Mouse (Mus musculus) CH12.LX (cell line): ENCODE results near the gene Frg2f1. TPM values are rescaled to one million over a fixed set of nuclear protein-coding genes. Genes with fewer than 3 reads are reported as not detected.
A peak's percentile ranks its signal among the peaks of the same experiment; 100 is the strongest.

Experiments
- DNase-seq: peaks from one replicate; pipeline ENCODE4 v3.0.0-alpha.2; 2013; ENCODE audit errors: extremely low read depth
- H3K27ac ChIP-seq: 2 replicates; pipeline ENCODE4 v1.5.1; 2012; ENCODE audit warnings: low read depth, mild to moderate bottlenecking, control low read depth, moderate library complexity; ENCODE audit not compliant: insufficient read depth
- H3K27me3 ChIP-seq: replicated peaks from 2 replicates; pipeline ENCODE3; 2012; ENCODE audit warnings: inconsistent platforms
- H3K36me3 ChIP-seq, 2 experiments: replicated peaks in 1 of 2; 2 replicates each; pipeline versions ENCODE3 to v1.6.1; 2012; ENCODE audit warnings: inconsistent platforms in 1 of 2, low read length in 1 of 2, mild to moderate bottlenecking in 1 of 2, mixed read lengths in 1 of 2, moderate library complexity in 1 of 2; ENCODE audit not compliant: control insufficient read depth in 1 of 2, insufficient read depth in 1 of 2
- H3K4me1 ChIP-seq, 2 experiments: 2 replicates each; pipeline ENCODE4 v1.6.1; 2012; ENCODE audit warnings: inconsistent platforms in 1 of 2, moderate library complexity in 1 of 2; ENCODE audit not compliant: insufficient read depth in 2 of 2, control insufficient read depth in 1 of 2
- H3K4me2 ChIP-seq: 2 replicates; pipeline ENCODE4 v1.6.1; 2012; ENCODE audit warnings: low read depth, mild to moderate bottlenecking, control low read depth; ENCODE audit not compliant: poor library complexity, insufficient read depth, severe bottlenecking
- H3K4me3 ChIP-seq, 3 experiments: fragments of 150-350 bp in 1 of 3; sonication (generic) in 1 of 3; replicated peaks in 1 of 3; 2 replicates each; pipeline versions ENCODE3 to v1.5.1; 2011 to 2012; ENCODE audit warnings: low read depth in 2 of 3, low read length in 2 of 3, mild to moderate bottlenecking in 2 of 3, moderate library complexity in 2 of 3, control low read depth in 1 of 3, improper control_type of control experiment in 1 of 3, inconsistent platforms in 1 of 3, mixed read lengths in 1 of 3; ENCODE audit not compliant: poor library complexity in 1 of 3
- H3K79me2 ChIP-seq: replicated peaks from 2 replicates; pipeline ENCODE4 v1.6.1; 2012; ENCODE audit warnings: mild to moderate bottlenecking, moderate library complexity; ENCODE audit not compliant: control insufficient read depth, poor library complexity, insufficient read depth, severe bottlenecking; ENCODE audit errors: extremely low read depth
- H3K9ac ChIP-seq: 2 replicates; pipeline ENCODE4 v1.6.1; 2012; ENCODE audit warnings: low read depth, mild to moderate bottlenecking, control low read depth, moderate library complexity; ENCODE audit not compliant: insufficient read depth
- H3K9me3 ChIP-seq: replicated peaks from 2 replicates; pipeline ENCODE3; 2012; ENCODE audit warnings: low read length, inconsistent platforms, mixed read lengths
- CHD1 ChIP-seq: IDR thresholded peaks from 2 replicates; pipeline ENCODE4 v1.6.1; 2012; ENCODE audit warnings: low read depth, low read length, improper control_type of control experiment, inconsistent platforms
- CHD2 ChIP-seq: IDR thresholded peaks from 2 replicates; pipeline ENCODE4 v1.6.1; 2011; ENCODE audit warnings: low read length, improper control_type of control experiment
- CTCF ChIP-seq, 2 experiments: IDR thresholded peaks in 1 of 2; conservative IDR thresholded peaks in 1 of 2; 2 replicates each; pipeline ENCODE4 v1.5.1; 2011 to 2012; ENCODE audit warnings: low read depth in 2 of 2, low read length in 2 of 2, improper control_type of control experiment in 1 of 2, inconsistent platforms in 1 of 2, mild to moderate bottlenecking in 1 of 2, moderate library complexity in 1 of 2
- ETS1 ChIP-seq: conservative IDR thresholded peaks from 2 replicates; pipeline ENCODE4 v1.6.1; 2012; ENCODE audit warnings: low read depth, mild to moderate bottlenecking, inconsistent platforms, low read length, improper control_type of control experiment, moderate library complexity
- JUND ChIP-seq: conservative IDR thresholded peaks from 2 replicates; pipeline ENCODE4 v1.6.1; 2011; ENCODE audit warnings: low read depth, low read length, improper control_type of control experiment
- KAT2A ChIP-seq: IDR thresholded peaks from 2 replicates; pipeline ENCODE4 v1.6.1; 2012; ENCODE audit warnings: low read length, improper control_type of control experiment, inconsistent platforms; ENCODE audit not compliant: insufficient replicate concordance
- MAFK ChIP-seq: IDR thresholded peaks from 2 replicates; pipeline ENCODE4 v1.6.1; 2011; ENCODE audit warnings: low read length, improper control_type of control experiment; ENCODE audit not compliant: insufficient replicate concordance
- MEF2A ChIP-seq: IDR thresholded peaks from 2 replicates; pipeline ENCODE4 v1.6.1; 2014; ENCODE audit warnings: low read depth, mild to moderate bottlenecking, inconsistent platforms, low read length, improper control_type of control experiment, borderline replicate concordance
- MXI1 ChIP-seq: IDR thresholded peaks from 2 replicates; pipeline ENCODE4 v1.6.1; 2011; ENCODE audit warnings: mild to moderate bottlenecking, low read depth, low read length, improper control_type of control experiment
- SIN3A ChIP-seq: IDR thresholded peaks from 2 replicates; pipeline ENCODE4 v1.6.1; 2012; ENCODE audit warnings: low read length, improper control_type of control experiment, inconsistent platforms
- dilution Hi-C: fragments of 300-500 bp; cut with MboI; formaldehyde crosslinking; loops from 2 replicates; pipeline ENCODE4 v1.14.3; 2020; ENCODE audit warnings: low sequenced_read_pairs; ENCODE audit not compliant: extremely low pct_unique_long_range_greater_than_20kb, extremely low pct_ligation_motif_present
- in situ Hi-C: fragments of 300-500 bp; cut with MboI; formaldehyde crosslinking; loops from 3 replicates; pipeline ENCODE4 v1.14.3; 2019; ENCODE audit warnings: low sequenced_read_pairs, low pct_ligation_motif_present, low pct_unique_long_range_greater_than_20kb, mixed read lengths
- polyA plus RNA-seq: library from polyadenylated mRNA; unstranded; fragments of >175 nt; gene quantifications from 2 replicates; pipeline ENCODE4 v1.2.1, GENCODE M21; 2012; ENCODE audit warnings: low read depth; ENCODE audit not compliant: insufficient read length
- total RNA-seq, 2 experiments: library from RNA; depleted of rRNA; stranded (reverse); fragments of 300-350 nt in 1 of 2; fragments of >200 nt in 1 of 2; gene quantifications; 2 replicates each; pipeline ENCODE4 v1.2.3; 2012 to 2014

Gene Frg2f1
- total and polyA plus RNA-seq, 3 experiments = 3.5 to 4.4 (median 3.9) TPM

GRCm38 (mm10) chr4:119489666-119490065 lies 49.7 kb downstream of the Frg2f1 start:
- Histone ChIP-seq H3K9ac (no peak overlapping the region), H3K4me3 (no peak overlapping the region), H3K27ac (no peak overlapping the region), H3K27me3 (peaks cover 9% of the 10 kb centered on the region), H3K4me1 (peaks cover 4 to 17% of the 10 kb centered on the region in 2 experiments; a peak in 3 of 4 replicates), H3K9me3 (peaks cover 3% of the 10 kb centered on the region), H3K4me2 (no peak overlapping the region), H3K36me3 (no peaks in the 10 kb centered on the region), H3K79me2 (no peaks in the 10 kb centered on the region)
- in situ Hi-C loops = no loop called here
- no peak for DNase-seq
- TF ChIP-seq CHD2 = no peak
- TF ChIP-seq KAT2A = no peak
- TF ChIP-seq MEF2A = no peak
- no peak for TF ChIP-seq MXI1
- dilution Hi-C loops = no loop called here

GRCm38 (mm10) chr4:119484882-119485281 lies 54.4 kb downstream of the Frg2f1 start:
- Histone ChIP-seq H3K36me3 (peaks cover 3 to 8% of the 10 kb centered on the region in 2 experiments), H3K27me3 (no peaks in the 10 kb centered on the region), H3K27ac (no peak overlapping the region), H3K4me1 (peaks cover 0 to 33% of the 10 kb centered on the region in 2 experiments; a peak in 2 of 4 replicates), H3K4me3 (no peak overlapping the region), H3K9me3 (no peaks in the 10 kb centered on the region), H3K4me2 (no peak overlapping the region), H3K79me2 (no peaks in the 10 kb centered on the region), H3K9ac (no peak overlapping the region)
- no peak for DNase-seq
- in situ Hi-C loops = no loop called here
- TF ChIP-seq MAFK (0 out of 2 replicates have a peak, but pooled peaks have one; percentile 22), CHD1 (no peak), JUND (no peak)
- dilution Hi-C loops = no loop called here

- Histone ChIP-seq H3K4me2 (no peak overlapping the region), H3K4me1 (peaks cover 0 to 40% of the 10 kb centered on the region in 2 experiments; a peak in 2 of 4 replicates), H3K9me3 (no peaks in the 10 kb centered on the region), H3K4me3 (no peak overlapping the region), H3K27me3 (no peaks in the 10 kb centered on the region), H3K79me2 (no peaks in the 10 kb centered on the region), H3K9ac (no peak overlapping the region), H3K36me3 (peaks cover 3 to 9% of the 10 kb centered on the region in 2 experiments), H3K27ac (no peak overlapping the region)
- dilution Hi-C loops = no loop called here
- TF ChIP-seq SIN3A (no peak), CTCF (conservative IDR thresholded peaks at IDR 0.05 in 1 of 2, IDR thresholded peaks at IDR 0.05 in 1 of 2; ENCODE audit: low read depth in 2 of 2, low read length in 2 of 2) (0 out of 4 replicates have a peak, but pooled peaks of 1 of the 2 experiments have one; percentile 3), ETS1 (no peak)
- in situ Hi-C loops = no loop called here
- DNase-seq = no peak
Measured at GRCm38 (mm10) chr4:119483051-119483450, 56.3 kb downstream of the Frg2f1 start.

Other genes starting within 250 kb of the Frg2f1 start
- 724 and 865 TPM in 2 replicates for gene Ybx1, start 244.9 kb downstream of the Frg2f1 start, total RNA-seq (2012; rRNA removed)
- gene Ybx1, start 244.9 kb downstream of the Frg2f1 start, total RNA-seq (2014; rRNA removed) = 901 and 989 TPM in 2 replicates
- gene Ybx1, start 244.9 kb downstream of the Frg2f1 start, polyA plus RNA-seq = 2,139 and 2,246 TPM in 2 replicates
- 125 and 175 TPM in 2 replicates for gene Ppih, start 219.0 kb downstream of the Frg2f1 start, total RNA-seq (2012; rRNA removed)
- 179 and 195 TPM in 2 replicates for gene Ppih, start 219.0 kb downstream of the Frg2f1 start, total RNA-seq (2014; rRNA removed)
- 132 and 158 TPM in 2 replicates for gene Ppih, start 219.0 kb downstream of the Frg2f1 start, polyA plus RNA-seq
- 0.04 TPM in 1 of 2 replicates, not detected in the other for gene Ccdc30, start 124.0 kb downstream of the Frg2f1 start, total RNA-seq (2012; rRNA removed)
- not detected in 2 replicates for gene Ccdc30, start 124.0 kb downstream of the Frg2f1 start, total RNA-seq (2014; rRNA removed)
- gene Ccdc30, start 124.0 kb downstream of the Frg2f1 start, polyA plus RNA-seq = not detected in 2 replicates
- gene Ppcs, start 117.1 kb downstream of the Frg2f1 start, total RNA-seq (2012; rRNA removed) = 14.7 and 20.1 TPM in 2 replicates
- 20.7 and 22.7 TPM in 2 replicates for gene Ppcs, start 117.1 kb downstream of the Frg2f1 start, total RNA-seq (2014; rRNA removed)
- gene Ppcs, start 117.1 kb downstream of the Frg2f1 start, polyA plus RNA-seq = 19.1 and 19.3 TPM in 2 replicates
- 0.13 and 0.25 TPM in 2 replicates for gene Zmynd12, start 116.7 kb downstream of the Frg2f1 start, total RNA-seq (2012; rRNA removed)
- 0.47 and 0.75 TPM in 2 replicates for gene Zmynd12, start 116.7 kb downstream of the Frg2f1 start, total RNA-seq (2014; rRNA removed)
- gene Zmynd12, start 116.7 kb downstream of the Frg2f1 start, polyA plus RNA-seq = 0.53 and 1.0 TPM in 2 replicates
- gene Rimkla, start 46.9 kb downstream of the Frg2f1 start, total RNA-seq (2012; rRNA removed) = 0.59 and 1.2 TPM in 2 replicates
- gene Rimkla, start 46.9 kb downstream of the Frg2f1 start, total RNA-seq (2014; rRNA removed) = 0.34 and 0.48 TPM in 2 replicates
- gene Rimkla, start 46.9 kb downstream of the Frg2f1 start, polyA plus RNA-seq = 0.70 and 0.84 TPM in 2 replicates
- 13.4 and 14.5 TPM in 2 replicates for gene Foxj3, start 2.5 kb downstream of the Frg2f1 start, total RNA-seq (2012; rRNA removed)
- 12.9 and 15.3 TPM in 2 replicates for gene Foxj3, start 2.5 kb downstream of the Frg2f1 start, total RNA-seq (2014; rRNA removed)
- 29.3 and 33.9 TPM in 2 replicates for gene Foxj3, start 2.5 kb downstream of the Frg2f1 start, polyA plus RNA-seq
- gene Guca2a, start 98.2 kb upstream of the Frg2f1 start, total RNA-seq (2012; rRNA removed) = not detected in 2 replicates
- gene Guca2a, start 98.2 kb upstream of the Frg2f1 start, total RNA-seq (2014; rRNA removed) = not detected in 2 replicates
- not detected in 2 replicates for gene Guca2a, start 98.2 kb upstream of the Frg2f1 start, polyA plus RNA-seq
- 2.3 TPM in 2 replicates for gene Guca2b, start 119.4 kb upstream of the Frg2f1 start, total RNA-seq (2012; rRNA removed)
- not detected in 2 replicates for gene Guca2b, start 119.4 kb upstream of the Frg2f1 start, total RNA-seq (2014; rRNA removed)
- 1.1 and 1.7 TPM in 2 replicates for gene Guca2b, start 119.4 kb upstream of the Frg2f1 start, polyA plus RNA-seq
- 16.7 and 21.2 TPM in 2 replicates for gene Hivep3, start 194.3 kb upstream of the Frg2f1 start, total RNA-seq (2012; rRNA removed)
- 11.1 and 14.4 TPM in 2 replicates for gene Hivep3, start 194.3 kb upstream of the Frg2f1 start, total RNA-seq (2014; rRNA removed)
- gene Hivep3, start 194.3 kb upstream of the Frg2f1 start, polyA plus RNA-seq = 27.9 and 32.3 TPM in 2 replicates